Mouse (Mus musculus): ENCODE results near the gene Nudt4.

- no peak for TF ChIP-seq POLR2A (IDR thresholded peaks at IDR 0.05; ENCODE audit: borderline replicate concordance, extremely low read depth, insufficient read depth, insufficient read length, poor library complexity, severe bottlenecking)
- no peak for TF ChIP-seq CTCF (IDR thresholded peaks at IDR 0.05; ENCODE audit: borderline replicate concordance, extremely low read depth, insufficient read depth, insufficient read length)
Measured at GRCm38 (mm10) chr10:95585554-95585953, 21.6 kb upstream of the Nudt4 start.
